9 mouse cellular contexts compared by ENCODE assay signal in genomic region chr6:88290129-88290766, GRCm38 (mm10).
DNase-seq lines count a peak whose midpoint lies in the region; ATAC-seq and TF ChIP-seq lines count a peak whose summit lies in the region.
"Had no signal": no experiment of that assay in that cellular context is flagged by ENCODE, and none has a peak within 500 bp of the region (broad histone marks: within the 10 kb centered on the region; RNA-seq: fewer than 3 reads in every experiment).

No protein-coding gene starts in this region.

- no peaks in the 10 kb centered on the region for H3K27me3 ChIP-seq in limb, embryonic 14.5 days (ENCODE audit: control insufficient read depth, insufficient read depth, low read length)
- no peaks in the 10 kb centered on the region for H3K27me3 ChIP-seq in limb, embryonic 10.5 days (ENCODE audit: low read depth, poor library complexity, severe bottlenecking)
- no peaks in the 10 kb centered on the region for H3K27me3 ChIP-seq in intestine, embryonic 15.5 days (replicated peaks)
- H3K27me3 ChIP-seq: Patski had no signal

- TF ChIP-seq POLR2A in limb, embryonic 14.5 days (IDR thresholded peaks at IDR 0.05; ENCODE audit: borderline replicate concordance, extremely low read depth, insufficient read depth, insufficient read length) = no peak

- H3K9me3 ChIP-seq in limb, embryonic 14.5 days (ENCODE audit: control insufficient read depth, low read length) = no peaks in the 10 kb centered on the region
- no peaks in the 10 kb centered on the region for H3K9me3 ChIP-seq in limb, embryonic 10.5 days (replicated peaks)
- no peaks in the 10 kb centered on the region for H3K9me3 ChIP-seq in intestine, embryonic 15.5 days

- H3K36me3 ChIP-seq in limb, embryonic 14.5 days (ENCODE audit: control insufficient read depth, insufficient read depth, low read length) = no peaks in the 10 kb centered on the region
- H3K36me3 ChIP-seq in limb, embryonic 10.5 days = no peaks in the 10 kb centered on the region
- 0 out of 2 replicates have a peak, but pooled peaks cover 3% of the 10 kb centered on the region for H3K36me3 ChIP-seq in intestine, embryonic 15.5 days

- no peaks in the 10 kb centered on the region for H3K4me1 ChIP-seq in limb, embryonic 14.5 days (ENCODE audit: control insufficient read depth, insufficient read depth, low read length)
- 0 out of 2 replicates have a peak, but pooled peaks cover 3% of the 10 kb centered on the region for H3K4me1 ChIP-seq in limb, embryonic 10.5 days
- H3K4me1 ChIP-seq in intestine, embryonic 15.5 days (replicated peaks) = no peaks in the 10 kb centered on the region

- no peak overlapping the region for H3K27ac ChIP-seq in limb, embryonic 14.5 days (replicated peaks; ENCODE audit: low read depth, low read length)
- no peak overlapping the region for H3K27ac ChIP-seq in limb, embryonic 10.5 days
- no peak overlapping the region for H3K27ac ChIP-seq in intestine, embryonic 15.5 days

- H3K4me3 ChIP-seq in limb, embryonic 14.5 days (replicated peaks; ENCODE audit: low read length) = no peak overlapping the region
- no peak overlapping the region for H3K4me3 ChIP-seq in limb, embryonic 10.5 days
- no peak overlapping the region for H3K4me3 ChIP-seq in intestine, embryonic 15.5 days (replicated peaks)

- peak; percentile 14 for DNase-seq in limb, embryonic 14.5 days (ENCODE audit: low spot score)
- DNase-seq in limb, embryonic 10.5 days (ENCODE audit: low spot score) = no peak
- DNase-seq in frontal cortex, adult 2 months (ENCODE audit: extremely low spot score in 1 of 2, low spot score in 1 of 2) = peak; percentile 20 to 56
- DNase-seq in layer of hippocampus, adult 11-12 months (ENCODE audit: low spot score) = peak; percentile 73
- DNase-seq in right cerebral cortex, postnatal 10 days (ENCODE audit: low spot score in 2 of 2) = peak; percentile 79 to 88
- no peak for DNase-seq in lung, postnatal 36 days
- DNase-seq: kidney, postnatal 36 days had no signal

- no peak for ATAC-seq in limb, embryonic 14.5 days (ENCODE audit: low FRiP score, low read depth)
- no peak for ATAC-seq in intestine, embryonic 15.5 days
- ATAC-seq: Patski had no signal

- no peak overlapping the region for H3K4me2 ChIP-seq in limb, embryonic 14.5 days (replicated peaks; ENCODE audit: low read depth, low read length, severe bottlenecking)
- no peak overlapping the region for H3K4me2 ChIP-seq in intestine, embryonic 15.5 days (replicated peaks)

- no peak overlapping the region for H3K9ac ChIP-seq in limb, embryonic 14.5 days (ENCODE audit: low read depth, low read length, severe bottlenecking)
- no peak overlapping the region for H3K9ac ChIP-seq in intestine, embryonic 15.5 days

- 85% methylated on average over 6 of the region's 6 CpGs for WGBS in limb, embryonic 14.5 days
- 87% methylated on average over 6 of the region's 6 CpGs for WGBS in limb, embryonic 10.5 days
- 84% methylated on average over 6 of the region's 6 CpGs for WGBS in intestine, embryonic 15.5 days

Comparison
In these comparisons a context has a peak if more than half of its experiments do, and no peak if none do; other contexts are left out.
1. DNase-seq: peak in limb, embryonic 14.5 days (single experiment), frontal cortex, adult 2 months (2 of 2), layer of hippocampus, adult 11-12 months (single experiment) and right cerebral cortex, postnatal 10 days (2 of 2); none in limb, embryonic 10.5 days (single experiment) and lung, postnatal 36 days (single experiment).